Mouse (Mus musculus) layer of hippocampus, postnatal 14 days (tissue): ENCODE measurements around the gene Lurap1. TPM values are rescaled to one million over a fixed set of nuclear protein-coding genes. Genes with fewer than 3 reads are reported as not detected.

Experiments
- DNase-seq, 2 experiments: peaks; one replicate each; pipeline ENCODE4 v3.0.0; 2021 to 2022; ENCODE audit warnings: low spot score in 2 of 2, mixed read lengths in 1 of 2
- total RNA-seq, 2 experiments: library from RNA; stranded (reverse); gene quantifications; 2 replicates each; pipeline ENCODE4 v1.2.3; 2021

Lurap1 gene
- total RNA-seq, 2 experiments from 2014 or later = 18.2 to 23.8 TPM

GRCm38 (mm10) chr4:116162142-116162541 is 11.0 kb upstream of the Lurap1 start:
- DNase-seq = no peak

GRCm38 (mm10) chr4:116160769-116161168 is 9.6 kb upstream of the Lurap1 start:
- DNase-seq = peak; percentile 46 to 82

GRCm38 (mm10) chr4:116159912-116160311 is 8.8 kb upstream of the Lurap1 start:
- DNase-seq = peak; percentile 27 to 44

- DNase-seq = no peak
Measured at GRCm38 (mm10) chr4:116157882-116158281, 6.7 kb upstream of the Lurap1 start.

- DNase-seq = no peak
Measured at GRCm38 (mm10) chr4:116152702-116153101, 1.6 kb upstream of the Lurap1 start.

GRCm38 (mm10) chr4:116150862-116151221 is 296 bp downstream of the Lurap1 start:
- DNase-seq = no peak

GRCm38 (mm10) chr4:116150156-116150861 is 829 bp downstream of the Lurap1 start:
- DNase-seq = peak; percentile 32 to 50

GRCm38 (mm10) chr4:116149812-116150155 is 1.4 kb downstream of the Lurap1 start:
- DNase-seq = no peak

- DNase-seq = peak; percentile 69 to 73
Measured at GRCm38 (mm10) chr4:116143891-116144717, 7.0 kb downstream of the Lurap1 start.

GRCm38 (mm10) chr4:116143317-116143811 is 7.8 kb downstream of the Lurap1 start:
- no peak for DNase-seq

- no peak for DNase-seq
Measured at GRCm38 (mm10) chr4:116142269-116142668, 8.9 kb downstream of the Lurap1 start.

- no peak for DNase-seq
Measured at GRCm38 (mm10) chr4:116141736-116142135, 9.4 kb downstream of the Lurap1 start.

- peak in 1 of 2 experiments; percentile 43 for DNase-seq
Measured at GRCm38 (mm10) chr4:116140801-116141574, 10.2 kb downstream of the Lurap1 start.

GRCm38 (mm10) chr4:116137421-116137996 is 13.6 kb downstream of the Lurap1 start:
- no peak for DNase-seq

GRCm38 (mm10) chr4:116134990-116135389 is 16.1 kb downstream of the Lurap1 start:
- DNase-seq = peak in 1 of 2 experiments; percentile 47

- no peak for DNase-seq
Measured at GRCm38 (mm10) chr4:116133126-116133525, 18.0 kb downstream of the Lurap1 start.

GRCm38 (mm10) chr4:116127956-116128355 is 23.2 kb downstream of the Lurap1 start:
- DNase-seq = no peak

GRCm38 (mm10) chr4:116125803-116126386 is 25.2 kb downstream of the Lurap1 start:
- DNase-seq = peak in 1 of 2 experiments; percentile 57

- DNase-seq = peak; percentile 64 to 83
Measured at GRCm38 (mm10) chr4:116123602-116124519, 27.3 kb downstream of the Lurap1 start, which contains the start of the genes Rad54l and Pomgnt1. TSS of gene Rad54l (minus strand) at chr4:116123690. TSS of gene Pomgnt1 (plus strand) at chr4:116123840.
